Mouse (Mus musculus): ENCODE measurements at regions not wholly inside any gene's neighbourhood (a gene's known extent, or its start where the extent isn't known, plus 50 kb on each side); places are given as distances from the start of the nearest gene placed in this dataset.

GRCm38 (mm10) chr19:6647216-6647615, 104.4 kb upstream of the Slc22a12 start:
- no peaks in the 10 kb centered on the region for H3K27me3 ChIP-seq (ENCODE audit: insufficient read depth, low read length)
- TF ChIP-seq CTCF (IDR thresholded peaks at IDR 0.05; ENCODE audit: low read depth), result peak; percentile 32; the same call in 1 of the 2 replicates
- 88% methylated on average over 3 of the region's 3 CpGs for WGBS
- ATAC-seq (ENCODE audit: insufficient read depth), result no peak
- no peaks in the 10 kb centered on the region for H3K4me1 ChIP-seq (ENCODE audit: insufficient read depth)
- no peak overlapping the region for H3K9ac ChIP-seq
- no peaks in the 10 kb centered on the region for H3K36me3 ChIP-seq (ENCODE audit: insufficient read depth)
- no peak overlapping the region for H3K4me2 ChIP-seq
- H3K27ac ChIP-seq (ENCODE audit: low read depth), result no peak overlapping the region
- DNase-seq, result no peak
- no peaks in the 10 kb centered on the region for H3K9me3 ChIP-seq (ENCODE audit: low read depth, low read length)
- no peak overlapping the region for H3K4me3 ChIP-seq (ENCODE audit: low read depth, low read length)

GRCm38 (mm10) chr19:6645912-6646311, 103.1 kb upstream of the Slc22a12 start:
- H3K9me3 ChIP-seq (ENCODE audit: low read depth, low read length), result no peaks in the 10 kb centered on the region
- WGBS, result 83% methylated on average over 6 of the region's 6 CpGs
- ATAC-seq (ENCODE audit: insufficient read depth) (no peak), DNase-seq (no peak)
- no peaks in the 10 kb centered on the region for H3K27me3 ChIP-seq (ENCODE audit: insufficient read depth, low read length)
- H3K4me2 ChIP-seq, result no peak overlapping the region
- no peaks in the 10 kb centered on the region for H3K36me3 ChIP-seq (ENCODE audit: insufficient read depth)
- no peak overlapping the region for H3K4me3 ChIP-seq (ENCODE audit: low read depth, low read length)
- no peak for TF ChIP-seq CTCF (IDR thresholded peaks at IDR 0.05; ENCODE audit: low read depth)
- H3K27ac ChIP-seq (ENCODE audit: low read depth), result no peak overlapping the region
- no peaks in the 10 kb centered on the region for H3K4me1 ChIP-seq (ENCODE audit: insufficient read depth)
- H3K9ac ChIP-seq, result no peak overlapping the region

DNA sequence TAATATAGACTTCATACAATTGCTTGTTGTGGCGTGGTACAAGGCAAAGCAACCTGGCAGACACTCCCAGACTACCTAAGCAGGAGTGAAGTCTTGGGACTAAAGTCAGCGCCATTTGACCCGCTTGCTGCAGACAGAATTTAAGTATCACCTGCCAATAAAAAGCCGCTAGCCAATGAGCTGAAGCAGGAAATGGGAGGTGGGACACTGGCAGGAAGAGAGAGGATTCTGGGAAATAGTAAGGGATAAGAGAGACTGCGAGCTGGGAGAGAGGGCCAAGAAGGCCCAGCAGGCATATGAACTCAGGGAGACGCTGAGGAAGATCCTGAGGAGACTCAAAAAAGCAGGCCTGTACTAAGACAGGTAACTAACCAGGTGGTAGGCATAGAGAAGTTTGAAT, 102.0 kb upstream of the Slc22a12 start:
- H3K4me2 ChIP-seq, result no peak overlapping the region
- WGBS, result 78% methylated on average over 6 of the region's 6 CpGs
- H3K9me3 ChIP-seq (ENCODE audit: low read depth, low read length), result no peaks in the 10 kb centered on the region

GRCm38 (mm10) chr19:6639681-6640080, 96.8 kb upstream of the Slc22a12 start:
- no peaks in the 10 kb centered on the region for H3K27me3 ChIP-seq (ENCODE audit: insufficient read depth, low read length)
- no peak overlapping the region for H3K4me2 ChIP-seq
- WGBS, result 72% methylated on average over 7 of the region's 7 CpGs
- no peak overlapping the region for H3K27ac ChIP-seq (ENCODE audit: low read depth)
- DNase-seq (no peak), ATAC-seq (ENCODE audit: insufficient read depth) (no peak)
- H3K36me3 ChIP-seq (ENCODE audit: insufficient read depth), result no peaks in the 10 kb centered on the region
- H3K4me3 ChIP-seq (ENCODE audit: low read depth, low read length), result no peak overlapping the region
- H3K4me1 ChIP-seq (ENCODE audit: insufficient read depth), result no peaks in the 10 kb centered on the region
- no peak for TF ChIP-seq CTCF (IDR thresholded peaks at IDR 0.05; ENCODE audit: low read depth)
- no peak overlapping the region for H3K9ac ChIP-seq
- no peaks in the 10 kb centered on the region for H3K9me3 ChIP-seq (ENCODE audit: low read depth, low read length)

More for the DNA sequence above, 102.0 kb upstream of the Slc22a12 start:
- Histone ChIP-seq H3K4me1 (ENCODE audit: insufficient read depth) (no peaks in the 10 kb centered on the region), H3K36me3 (ENCODE audit: insufficient read depth) (no peaks in the 10 kb centered on the region), H3K4me3 (ENCODE audit: low read depth, low read length) (no peak overlapping the region), H3K9ac (no peak overlapping the region), H3K27ac (ENCODE audit: low read depth) (no peak overlapping the region), H3K27me3 (ENCODE audit: insufficient read depth, low read length) (no peaks in the 10 kb centered on the region)
- ATAC-seq (ENCODE audit: insufficient read depth), result no peak
- DNase-seq, result no peak
- TF ChIP-seq CTCF (IDR thresholded peaks at IDR 0.05; ENCODE audit: low read depth), result no peak

- H3K27me3 ChIP-seq (ENCODE audit: insufficient read depth, low read length), result no peaks in the 10 kb centered on the region
- 34% methylated on average over 10 of the region's 10 CpGs for WGBS
- no peak overlapping the region for H3K4me3 ChIP-seq (ENCODE audit: low read depth, low read length)
- H3K9me3 ChIP-seq (ENCODE audit: low read depth, low read length), result no peaks in the 10 kb centered on the region
- ATAC-seq (ENCODE audit: insufficient read depth), result no peak
- H3K4me2 ChIP-seq, result no peak overlapping the region
- H3K9ac ChIP-seq, result no peak overlapping the region
- DNase-seq, result peak; percentile 16
- H3K4me1 ChIP-seq (ENCODE audit: insufficient read depth), result no peaks in the 10 kb centered on the region
- H3K27ac ChIP-seq (ENCODE audit: low read depth), result no peak overlapping the region
- no peaks in the 10 kb centered on the region for H3K36me3 ChIP-seq (ENCODE audit: insufficient read depth)
- no peak for TF ChIP-seq CTCF (IDR thresholded peaks at IDR 0.05; ENCODE audit: low read depth)
Measured at GRCm38 (mm10) chr19:6633400-6633799, 90.6 kb upstream of the Slc22a12 start.

DNA sequence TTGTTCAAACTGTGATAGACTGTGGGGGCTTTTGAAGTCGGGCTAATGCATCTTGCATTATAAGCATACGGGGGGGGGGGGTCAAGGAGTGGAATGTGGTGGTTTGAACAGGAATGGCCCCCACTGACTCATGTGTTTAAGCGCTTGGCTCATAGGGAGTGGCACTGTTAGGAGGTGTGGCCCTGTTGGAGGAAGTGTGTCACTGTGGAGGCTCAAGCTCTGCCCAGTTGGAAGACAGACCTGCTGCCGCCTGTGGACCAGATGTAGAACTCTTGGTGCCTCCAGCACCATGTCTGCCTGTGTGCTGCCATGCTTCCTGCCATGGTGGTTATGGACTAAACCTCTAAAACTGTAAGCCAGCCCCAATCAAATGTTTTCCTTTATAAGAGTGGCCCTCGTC, 89.0 kb upstream of the Slc22a12 start:
- Histone ChIP-seq H3K36me3 (ENCODE audit: insufficient read depth) (no peaks in the 10 kb centered on the region), H3K9ac (no peak overlapping the region), H3K4me1 (ENCODE audit: insufficient read depth) (no peaks in the 10 kb centered on the region), H3K9me3 (ENCODE audit: low read depth, low read length) (no peaks in the 10 kb centered on the region), H3K4me2 (no peak overlapping the region), H3K27ac (ENCODE audit: low read depth) (no peak overlapping the region), H3K4me3 (ENCODE audit: low read depth, low read length) (no peak overlapping the region), H3K27me3 (ENCODE audit: insufficient read depth, low read length) (no peaks in the 10 kb centered on the region)
- WGBS, result 77% methylated on average over 5 of the region's 5 CpGs
- TF ChIP-seq CTCF (IDR thresholded peaks at IDR 0.05; ENCODE audit: low read depth), result no peak
- DNase-seq, result no peak
- no peak for ATAC-seq (ENCODE audit: insufficient read depth)

DNA sequence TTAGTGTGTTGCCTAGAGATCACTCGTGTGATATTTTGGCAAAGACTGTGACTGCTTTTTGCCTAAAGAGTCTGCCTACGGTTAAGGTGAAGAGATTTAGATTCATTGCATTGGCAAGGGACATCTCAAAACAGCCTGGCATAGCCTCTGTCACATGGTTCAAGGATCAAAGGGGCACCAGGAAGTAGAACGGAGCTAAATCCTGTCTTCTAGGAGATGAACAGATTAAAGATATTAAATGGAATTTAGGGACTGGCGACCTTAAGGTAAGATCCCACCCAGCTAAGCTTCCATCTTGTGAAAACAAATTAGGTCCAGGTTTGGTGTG, 87.7 kb upstream of the Slc22a12 start:
- TF ChIP-seq CTCF (IDR thresholded peaks at IDR 0.05; ENCODE audit: low read depth), result no peak
- no peaks in the 10 kb centered on the region for H3K4me1 ChIP-seq (ENCODE audit: insufficient read depth)
- no peak overlapping the region for H3K9ac ChIP-seq
- ATAC-seq (ENCODE audit: insufficient read depth) (no peak), DNase-seq (no peak)
- no peaks in the 10 kb centered on the region for H3K36me3 ChIP-seq (ENCODE audit: insufficient read depth)
- H3K27ac ChIP-seq (ENCODE audit: low read depth), result no peak overlapping the region
- H3K4me2 ChIP-seq, result no peak overlapping the region
- WGBS, result 70% methylated on average over 4 of the region's 4 CpGs
- no peaks in the 10 kb centered on the region for H3K27me3 ChIP-seq (ENCODE audit: insufficient read depth, low read length)
- no peaks in the 10 kb centered on the region for H3K9me3 ChIP-seq (ENCODE audit: low read depth, low read length)
- H3K4me3 ChIP-seq (ENCODE audit: low read depth, low read length), result no peak overlapping the region
